Mouse (Mus musculus) thymus, adult 2 months (tissue): ENCODE results near the gene Synj2bp. TPM values are rescaled to one million over a fixed set of nuclear protein-coding genes. Genes with fewer than 3 reads are reported as not detected.
"Not testable (repeated sequence)": the region's sequence is repeated elsewhere in the genome, so short reads cannot be mapped to it uniquely, and the experiment has no call there.

Experiments used
- DNase-seq: peaks from one replicate; pipeline ENCODE4 v3.0.0; 2021
- H3K27ac ChIP-seq: fragments of 200-500 bp; 2 replicates; pipeline ENCODE4 v1.5.1; 2012; ENCODE audit warnings: low read length, control low read depth; ENCODE audit not compliant: control insufficient read depth, insufficient read depth
- H3K27me3 ChIP-seq: fragments of 200-500 bp; 2 replicates; pipeline ENCODE4 v1.6.1; 2012; ENCODE audit warnings: mild to moderate bottlenecking, low read length, moderate library complexity, mixed read lengths; ENCODE audit not compliant: control insufficient read depth, insufficient read depth
- H3K36me3 ChIP-seq: fragments of 200-500 bp; 2 replicates; pipeline ENCODE4 v1.6.1; 2012; ENCODE audit warnings: mild to moderate bottlenecking, low read length, moderate library complexity; ENCODE audit not compliant: control insufficient read depth, insufficient read depth
- H3K4me1 ChIP-seq: fragments of 200-500 bp; replicated peaks from 2 replicates; pipeline ENCODE4 v1.6.1; 2012; ENCODE audit warnings: low read length; ENCODE audit not compliant: control insufficient read depth, insufficient read depth
- H3K4me3 ChIP-seq: fragments of 200-500 bp; 2 replicates; pipeline ENCODE4 v1.5.1; 2012; ENCODE audit warnings: mild to moderate bottlenecking, low read length, control low read depth, moderate library complexity; ENCODE audit not compliant: control insufficient read depth, insufficient read depth
- CTCF ChIP-seq: fragments of 200-500 bp; IDR thresholded peaks from 2 replicates; pipeline ENCODE4 v1.5.1; 2012; ENCODE audit warnings: mild to moderate bottlenecking, control low read depth, low read length, moderate library complexity, borderline replicate concordance; ENCODE audit not compliant: control insufficient read depth, poor library complexity, insufficient read depth; ENCODE audit errors: extremely low read depth
- POLR2A ChIP-seq: fragments of 200-500 bp; IDR thresholded peaks from 2 replicates; pipeline ENCODE4 v1.6.1; 2012; ENCODE audit warnings: mild to moderate bottlenecking, low read length, control low read depth, moderate library complexity; ENCODE audit not compliant: control insufficient read depth, poor library complexity, insufficient read depth; ENCODE audit errors: extremely low read depth
- WGBS: fragments of 180-500 bp; shearing (Covaris S2); methylation state at CpG from one replicate; pipeline ENCODE4 v1.1.7; 2018; 5-methylcytosine and 5-hydroxymethylcytosine counted together
- polyA plus RNA-seq: library from polyadenylated mRNA; depleted of rRNA; stranded (reverse); fragments of >200 nt; gene quantifications from 2 replicates; pipeline ENCODE4 v1.2.3, GENCODE M21; 2012; rRNA removed

Synj2bp gene
- polyA plus RNA-seq, 1 experiment = 50.9 TPM

DNA sequence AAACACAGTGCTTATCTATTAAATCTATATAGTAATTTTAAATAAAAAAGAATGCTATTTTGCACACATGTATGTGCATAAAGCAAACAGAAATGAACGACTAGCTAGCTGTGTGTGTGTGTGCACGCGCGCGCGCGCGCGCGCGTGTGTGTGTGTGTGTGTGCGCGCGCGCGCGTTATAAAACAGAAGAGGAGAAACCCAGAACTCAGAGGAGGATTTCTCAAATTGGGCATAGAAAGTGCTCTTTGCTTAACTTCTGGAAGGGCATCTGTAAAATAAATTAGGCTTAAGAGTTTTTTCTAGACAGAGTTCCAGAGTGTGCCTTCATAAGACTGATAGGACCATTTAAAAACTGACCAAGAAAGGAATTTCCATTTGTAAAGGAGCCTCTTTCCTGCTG is 49.1 kb downstream of the Synj2bp start:
- H3K4me1 ChIP-seq = no peaks in the 10 kb centered on the region
- no peak for DNase-seq
- H3K4me3 ChIP-seq = no peak overlapping the region
- WGBS = 42% methylated on average over 17 of the region's 17 CpGs
- no peaks in the 10 kb centered on the region for H3K36me3 ChIP-seq
- no peaks in the 10 kb centered on the region for H3K27me3 ChIP-seq
- H3K27ac ChIP-seq = no peak overlapping the region
- no peak for TF ChIP-seq CTCF
- TF ChIP-seq POLR2A = no peak

- DNase-seq, H3K4me1 ChIP-seq, H3K4me3 ChIP-seq, H3K36me3 ChIP-seq, H3K27me3 ChIP-seq, H3K27ac ChIP-seq: not testable (repeated sequence)
- 96% methylated on average over 7 of the region's 7 CpGs for WGBS
Observed at GRCm38 (mm10) chr12:81459051-81459450, 73.7 kb downstream of the Synj2bp start.

Other genes starting within 250 kb of the Synj2bp start
- 0.05 and 0.08 TPM in 2 replicates for gene Slc8a3, start 199.7 kb downstream of the Synj2bp start, polyA plus RNA-seq
- 0.43 and 0.51 TPM in 2 replicates for gene Gm4787, start 153.4 kb downstream of the Synj2bp start, polyA plus RNA-seq
- 0.48 and 0.66 TPM in 2 replicates for gene Adam4, start 111.0 kb downstream of the Synj2bp start, polyA plus RNA-seq
- gene Cox16, start 47.8 kb downstream of the Synj2bp start, polyA plus RNA-seq = 85.9 and 106 TPM in 2 replicates
- 30.0 and 33.0 TPM in 2 replicates for gene Gm20498, start within 50 bp of the Synj2bp start, polyA plus RNA-seq
- gene Adam21, start 35.6 kb upstream of the Synj2bp start, polyA plus RNA-seq = 0.07 and 0.08 TPM in 2 replicates
- 8.4 and 9.2 TPM in 2 replicates for gene Med6, start 62.1 kb upstream of the Synj2bp start, polyA plus RNA-seq
- gene Ttc9, start 98.3 kb upstream of the Synj2bp start, polyA plus RNA-seq = 0.34 and 0.71 TPM in 2 replicates
- gene Map3k9, start 248.3 kb upstream of the Synj2bp start, polyA plus RNA-seq = 0.97 and 1.1 TPM in 2 replicates